Mouse (Mus musculus) limb, embryonic 14.5 days (tissue): ENCODE results near the gene Fer. TPM values are rescaled to one million over a fixed set of nuclear protein-coding genes. Genes with fewer than 3 reads are reported as not detected.

ENCODE experiments used
- ATAC-seq: fragments of 200-750 bp; cut with Nextera tagmentation; 2 replicates; pipeline ENCODE4 v1.8.0; 2017; ENCODE audit warnings: low read depth, moderate number of reproducible peaks, moderate TSS enrichment; ENCODE audit not compliant: low FRiP score
- DNase-seq: peaks from one replicate; pipeline ENCODE4 v3.0.0-alpha.2; 2015; ENCODE audit warnings: low spot score
- H3K27ac ChIP-seq: fragments of 300-500 bp; sonication (generic); replicated peaks from 2 replicates; pipeline ENCODE4 v1.5.1; 2014; ENCODE audit warnings: low read depth, mild to moderate bottlenecking, low read length, moderate library complexity, mixed read lengths
- H3K27me3 ChIP-seq: fragments of 300-500 bp; sonication (generic); 2 replicates; pipeline ENCODE4 v1.6.1; 2014; ENCODE audit warnings: low read length, mixed read lengths; ENCODE audit not compliant: control insufficient read depth, insufficient read depth
- H3K36me3 ChIP-seq: fragments of 300-500 bp; sonication (generic); 2 replicates; pipeline ENCODE4 v1.6.1; 2014; ENCODE audit warnings: mild to moderate bottlenecking, low read length, moderate library complexity, mixed read lengths; ENCODE audit not compliant: control insufficient read depth, insufficient read depth
- H3K4me1 ChIP-seq: fragments of 300-500 bp; sonication (generic); 2 replicates; pipeline ENCODE4 v1.6.1; 2014; ENCODE audit warnings: antibody characterized with exemption, low read length, mixed read lengths; ENCODE audit not compliant: control insufficient read depth, insufficient read depth
- H3K4me2 ChIP-seq: fragments of 300-500 bp; sonication (generic); replicated peaks from 2 replicates; pipeline ENCODE4 v1.6.1; 2014; ENCODE audit warnings: low read depth, mild to moderate bottlenecking, low read length, moderate library complexity; ENCODE audit not compliant: severe bottlenecking
- H3K4me3 ChIP-seq: fragments of 300-500 bp; sonication (generic); replicated peaks from 2 replicates; pipeline ENCODE4 v1.5.1; 2014; ENCODE audit warnings: low read length
- H3K9ac ChIP-seq: fragments of 300-500 bp; sonication (generic); 2 replicates; pipeline ENCODE4 v1.6.1; 2014; ENCODE audit warnings: mild to moderate bottlenecking, low read depth, low read length, moderate library complexity; ENCODE audit not compliant: severe bottlenecking
- H3K9me3 ChIP-seq: fragments of 300-500 bp; sonication (generic); 2 replicates; pipeline ENCODE4 v1.6.1; 2016; ENCODE audit warnings: low read length; ENCODE audit not compliant: control insufficient read depth
- POLR2A ChIP-seq: fragments of 200-500 bp; IDR thresholded peaks from 2 replicates; pipeline ENCODE4 v1.8.0; 2012; ENCODE audit warnings: inconsistent platforms, mild to moderate bottlenecking, moderate library complexity, borderline replicate concordance; ENCODE audit not compliant: insufficient read depth, insufficient read length; ENCODE audit errors: extremely low read depth
- WGBS: fragments of 180-500 bp; shearing (Covaris S2); extraction: QIAGEN DNeasy Blood & Tissue Kit; methylation state at CpG from one replicate; pipeline ENCODE4 v1.1.7; 2014; 5-methylcytosine and 5-hydroxymethylcytosine counted together
- polyA plus RNA-seq, 2 experiments: library from polyadenylated mRNA; depleted of rRNA in 1 of 2; stranded (reverse) in 1 of 2; unstranded in 1 of 2; fragments of >200 nt; fragmentation: Nextera tagmentation in 1 of 2; extraction: Ambion mirVana in 1 of 2; gene quantifications; 2 replicates each; pipeline versions ENCODE4 v1.2.1 to v1.2.3; 2012 to 2014

The Fer gene
- polyA plus RNA-seq, 2 experiments, result 11.1 to 34.7 TPM

GRCm38 (mm10) chr17:63970239-63970638, 107.4 kb downstream of the Fer start:
- no peak overlapping the region for H3K4me3 ChIP-seq
- no peak overlapping the region for H3K4me2 ChIP-seq
- DNase-seq, result no peak
- no peaks in the 10 kb centered on the region for H3K27me3 ChIP-seq
- TF ChIP-seq POLR2A, result no peak
- no peaks in the 10 kb centered on the region for H3K9me3 ChIP-seq
- no peak for ATAC-seq
- H3K27ac ChIP-seq, result no peak overlapping the region
- no peak overlapping the region for H3K9ac ChIP-seq
- H3K4me1 ChIP-seq, result no peaks in the 10 kb centered on the region
- H3K36me3 ChIP-seq, result 0 out of 2 replicates have a peak, but pooled peaks cover 5% of the 10 kb centered on the region
- 58% methylated on average over 5 of the region's 5 CpGs for WGBS

- Histone ChIP-seq H3K36me3 (0 out of 2 replicates have a peak, but pooled peaks cover 5% of the 10 kb centered on the region), H3K4me1 (no peaks in the 10 kb centered on the region)
Observed at GRCm38 (mm10) chr17:63970939-63971338, 108.1 kb downstream of the Fer start.

GRCm38 (mm10) chr17:63972181-63972580, 109.3 kb downstream of the Fer start:
- TF ChIP-seq POLR2A, result no peak
- no peak overlapping the region for H3K4me2 ChIP-seq
- 74% methylated on average over 4 of the region's 4 CpGs for WGBS
- H3K9me3 ChIP-seq, result no peaks in the 10 kb centered on the region
- no peaks in the 10 kb centered on the region for H3K4me1 ChIP-seq
- 0 out of 2 replicates have a peak, but pooled peaks cover 5% of the 10 kb centered on the region for H3K36me3 ChIP-seq
- no peak overlapping the region for H3K4me3 ChIP-seq
- H3K27me3 ChIP-seq, result no peaks in the 10 kb centered on the region
- DNase-seq (no peak), ATAC-seq (no peak)
- no peak overlapping the region for H3K9ac ChIP-seq
- H3K27ac ChIP-seq, result no peak overlapping the region

More at GRCm38 (mm10) chr17:63970939-63971338, 108.1 kb downstream of the Fer start:
- no peak for ATAC-seq
- WGBS, result 77% methylated on average over 1 of the region's 1 CpGs
- no peak overlapping the region for H3K4me3 ChIP-seq
- DNase-seq, result no peak
- no peak overlapping the region for H3K9ac ChIP-seq
- H3K9me3 ChIP-seq, result no peaks in the 10 kb centered on the region
- H3K4me2 ChIP-seq, result no peak overlapping the region
- H3K27ac ChIP-seq, result no peak overlapping the region
- TF ChIP-seq POLR2A, result no peak
- H3K27me3 ChIP-seq, result no peaks in the 10 kb centered on the region

- ATAC-seq, result no peak
- TF ChIP-seq POLR2A, result no peak
- no peak for DNase-seq
- H3K9me3 ChIP-seq, result no peaks in the 10 kb centered on the region
- H3K9ac ChIP-seq, result no peak overlapping the region
- no peaks in the 10 kb centered on the region for H3K4me1 ChIP-seq
- no peak overlapping the region for H3K27ac ChIP-seq
- no peak overlapping the region for H3K4me2 ChIP-seq
- WGBS, result 63% methylated on average over 5 of the region's 5 CpGs
- H3K27me3 ChIP-seq, result no peaks in the 10 kb centered on the region
- 0 out of 2 replicates have a peak, but pooled peaks cover 5% of the 10 kb centered on the region for H3K36me3 ChIP-seq
- H3K4me3 ChIP-seq, result no peak overlapping the region
Observed at GRCm38 (mm10) chr17:63973806-63974205, 110.9 kb downstream of the Fer start.

GRCm38 (mm10) chr17:63974253-63974652, 111.4 kb downstream of the Fer start:
- no peaks in the 10 kb centered on the region for H3K4me1 ChIP-seq
- no peak overlapping the region for H3K27ac ChIP-seq
- 0 out of 2 replicates have a peak, but pooled peaks cover 5% of the 10 kb centered on the region for H3K36me3 ChIP-seq
- no peak for DNase-seq
- H3K27me3 ChIP-seq, result no peaks in the 10 kb centered on the region
- H3K9ac ChIP-seq, result no peak overlapping the region
- H3K4me2 ChIP-seq, result no peak overlapping the region
- ATAC-seq, result no peak
- TF ChIP-seq POLR2A, result no peak
- 80% methylated on average over 5 of the region's 5 CpGs for WGBS
- no peak overlapping the region for H3K4me3 ChIP-seq
- no peaks in the 10 kb centered on the region for H3K9me3 ChIP-seq

GRCm38 (mm10) chr17:63978794-63979571, 116.1 kb downstream of the Fer start:
- H3K9me3 ChIP-seq, result no peaks in the 10 kb centered on the region
- no peak overlapping the region for H3K4me2 ChIP-seq
- no peak overlapping the region for H3K9ac ChIP-seq
- no peaks in the 10 kb centered on the region for H3K27me3 ChIP-seq
- H3K36me3 ChIP-seq, result 0 out of 2 replicates have a peak, but pooled peaks cover 5% of the 10 kb centered on the region
- no peaks in the 10 kb centered on the region for H3K4me1 ChIP-seq
- no peak for TF ChIP-seq POLR2A
- WGBS, result 88% methylated on average over 4 of the region's 4 CpGs
- no peak overlapping the region for H3K27ac ChIP-seq
- H3K4me3 ChIP-seq, result no peak overlapping the region
- DNase-seq (no peak), ATAC-seq (no peak)
